Mouse (Mus musculus) midbrain, embryonic 11.5 days (tissue): ENCODE results near the gene Yju2. TPM values are rescaled to one million over a fixed set of nuclear protein-coding genes. Genes with fewer than 3 reads are reported as not detected.

Source experiments
- ATAC-seq: fragments of 200-750 bp; cut with Nextera tagmentation; 2 replicates; pipeline ENCODE4 v1.8.0; 2017; ENCODE audit warnings: moderate TSS enrichment, moderate library complexity; ENCODE audit not compliant: low FRiP score
- DNase-seq: peaks from one replicate; pipeline ENCODE4 v3.0.0; 2015; ENCODE audit warnings: low spot score; ENCODE audit errors: missing footprints
- H3K27ac ChIP-seq: fragments of 300-500 bp; sonication (generic); 2 replicates; pipeline ENCODE4 v1.5.1; 2014; ENCODE audit warnings: low read depth, low read length
- H3K27me3 ChIP-seq: fragments of 300-500 bp; sonication (generic); 2 replicates; pipeline ENCODE4 v1.6.1; 2014; ENCODE audit warnings: mild to moderate bottlenecking, low read length, moderate library complexity, mixed read lengths; ENCODE audit not compliant: control insufficient read depth, insufficient read depth
- H3K36me3 ChIP-seq: fragments of 300-500 bp; sonication (generic); 2 replicates; pipeline ENCODE4 v1.6.1; 2014; ENCODE audit warnings: mild to moderate bottlenecking, low read length, moderate library complexity, mixed read lengths; ENCODE audit not compliant: control insufficient read depth, insufficient read depth
- H3K4me1 ChIP-seq: fragments of 300-500 bp; sonication (generic); 2 replicates; pipeline ENCODE4 v1.6.1; 2014; ENCODE audit warnings: low read length; ENCODE audit not compliant: control insufficient read depth, insufficient read depth
- H3K4me2 ChIP-seq: fragments of 300-500 bp; sonication (generic); 2 replicates; pipeline ENCODE4 v1.6.1; 2014; ENCODE audit warnings: mild to moderate bottlenecking, moderate library complexity
- H3K4me3 ChIP-seq: fragments of 300-500 bp; sonication (generic); 2 replicates; pipeline ENCODE4 v1.5.1; 2014; ENCODE audit warnings: low read depth, low read length
- H3K9ac ChIP-seq: fragments of 300-500 bp; sonication (generic); 2 replicates; pipeline ENCODE4 v1.6.1; 2014; ENCODE audit warnings: low read length
- H3K9me3 ChIP-seq: fragments of 300-500 bp; sonication (generic); 2 replicates; pipeline ENCODE4 v1.6.1; 2016; ENCODE audit warnings: low read length; ENCODE audit not compliant: control insufficient read depth
- WGBS: fragments of 180-500 bp; shearing (Covaris S2); extraction: QIAGEN DNeasy Blood & Tissue Kit; methylation state at CpG from one replicate; pipeline ENCODE4 v1.1.7; 2014; 5-methylcytosine and 5-hydroxymethylcytosine counted together
- polyA plus RNA-seq: library from polyadenylated mRNA; unstranded; fragments of >200 nt; fragmentation: Nextera tagmentation; extraction: Ambion mirVana; gene quantifications from 2 replicates; pipeline ENCODE4 v1.2.1, GENCODE M21; 2014

Gene Yju2
- polyA plus RNA-seq, 1 experiment from 2014 or later, result 24.4 TPM

GRCm38 (mm10) chr17:55949400-55949799 is 9.5 kb upstream of the Yju2 start, which contains the start of gene Zfp119b:
Gene Zfp119b (minus strand): TSS chr17:55949500.
- H3K9me3 ChIP-seq, result no peaks in the 10 kb centered on the region
- no peak within 1 kb of the TSS for H3K9ac ChIP-seq
- 88% methylated on average over 2 of the region's 2 CpGs for WGBS
- DNase-seq (no peak), ATAC-seq (no peak)
- no peak within 1 kb of the TSS for H3K27ac ChIP-seq
- H3K4me3 ChIP-seq, result no peak within 1 kb of the TSS
- H3K4me1 ChIP-seq, result peaks cover 4% of the 10 kb centered on the region; the same call in 1 of the 2 replicates
- no peaks in the 10 kb centered on the region for H3K27me3 ChIP-seq
- H3K4me2 ChIP-seq, result no peak within 1 kb of the TSS
- no peaks in the 10 kb centered on the region for H3K36me3 ChIP-seq

DNA sequence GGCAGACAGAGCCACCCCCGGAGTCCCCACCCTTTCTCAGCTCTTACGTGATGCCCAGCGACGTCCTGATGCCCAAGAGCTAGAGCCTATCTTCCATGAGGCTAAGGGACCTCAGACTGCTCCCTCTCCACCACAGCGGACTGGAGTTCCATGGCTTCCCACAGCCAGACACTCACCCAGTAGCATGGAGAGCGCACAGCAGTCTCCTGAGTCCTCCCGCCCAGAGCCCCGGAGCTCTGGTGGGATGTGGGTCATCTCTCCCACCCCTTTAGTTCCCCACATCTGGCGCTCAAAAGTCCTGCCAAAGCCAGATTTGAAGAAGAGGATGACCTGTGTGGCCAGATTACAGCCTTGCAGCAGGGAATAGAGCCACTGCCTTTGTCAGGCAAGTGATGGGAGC is 8.3 kb upstream of the Yju2 start:
- ATAC-seq (no peak), DNase-seq (no peak)
- H3K27me3 ChIP-seq, result no peaks in the 10 kb centered on the region
- no peak overlapping the region for H3K27ac ChIP-seq
- no peak overlapping the region for H3K4me2 ChIP-seq
- H3K4me1 ChIP-seq, result peaks cover 2% of the 10 kb centered on the region; the same call in 1 of the 2 replicates
- no peak overlapping the region for H3K4me3 ChIP-seq
- WGBS, result 78% methylated on average over 9 of the region's 9 CpGs
- no peaks in the 10 kb centered on the region for H3K36me3 ChIP-seq
- no peak overlapping the region for H3K9ac ChIP-seq
- no peaks in the 10 kb centered on the region for H3K9me3 ChIP-seq

DNA sequence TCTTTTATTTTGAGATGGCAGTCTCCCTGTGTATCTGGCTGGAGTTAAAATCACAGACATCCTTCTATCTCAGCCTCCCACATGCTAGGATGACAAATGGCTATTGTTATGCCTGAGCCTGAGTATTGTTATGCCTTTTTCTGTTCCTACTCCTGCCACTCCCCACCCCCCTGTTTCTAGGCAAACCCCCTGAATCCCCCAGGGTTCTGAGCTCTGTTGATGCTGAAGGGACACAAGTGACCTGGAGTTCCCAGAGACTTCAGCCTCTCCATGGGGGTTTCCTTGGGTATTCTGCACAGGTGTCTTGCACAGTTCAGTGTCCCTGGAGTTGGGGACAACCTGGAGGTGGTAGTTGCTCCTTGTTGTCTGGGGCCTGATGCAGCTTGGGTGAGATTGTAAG is 6.9 kb upstream of the Yju2 start:
- no peak for DNase-seq
- Histone ChIP-seq H3K36me3 (no peaks in the 10 kb centered on the region), H3K4me1 (peaks cover 6% of the 10 kb centered on the region), H3K4me2 (no peak overlapping the region), H3K9ac (no peak overlapping the region), H3K9me3 (no peaks in the 10 kb centered on the region), H3K27ac (no peak overlapping the region), H3K4me3 (no peak overlapping the region), H3K27me3 (no peaks in the 10 kb centered on the region)
- ATAC-seq, result no peak

DNA sequence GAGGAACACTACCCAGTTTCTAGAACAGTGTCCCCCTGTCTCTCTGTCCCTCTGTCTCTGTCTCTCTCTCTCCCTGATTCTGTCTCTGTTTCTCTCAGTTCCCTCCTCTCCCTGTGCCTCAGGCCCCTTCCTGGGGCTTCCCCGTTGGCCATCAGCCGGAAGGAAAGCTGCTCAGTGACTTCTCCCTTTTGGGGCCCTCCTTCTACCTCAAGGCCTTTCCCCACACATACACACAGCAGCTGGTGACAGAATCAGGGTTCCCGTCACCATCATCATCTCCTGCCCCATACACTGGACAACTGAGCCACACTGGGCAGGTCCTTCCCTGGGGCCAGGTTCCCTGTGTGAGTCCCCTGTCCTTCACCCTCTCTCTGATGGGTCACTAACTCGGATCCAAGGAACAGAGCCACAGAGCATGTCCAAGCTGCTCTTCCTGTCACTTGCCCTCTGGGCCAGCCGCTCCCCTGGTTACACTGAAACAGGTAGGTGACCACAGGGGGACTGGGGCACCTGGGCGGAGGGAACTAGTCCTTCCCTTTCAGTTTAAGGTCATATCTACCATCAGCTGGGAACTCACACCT is 6.4 kb upstream of the Yju2 start, which contains the start of gene Ebi3:
TSS of gene Ebi3 (plus strand) at position 194 of the 581 bp plus-strand sequence.
- DNase-seq (no peak), ATAC-seq (no peak)
- H3K4me2 ChIP-seq, result no peak within 1 kb of the TSS
- no peaks in the 10 kb centered on the region for H3K9me3 ChIP-seq
- H3K9ac ChIP-seq, result no peak within 1 kb of the TSS
- 74% methylated on average over 6 of the region's 6 CpGs for WGBS
- no peaks in the 10 kb centered on the region for H3K36me3 ChIP-seq
- no peak within 1 kb of the TSS for H3K4me3 ChIP-seq
- H3K27ac ChIP-seq, result no peak within 1 kb of the TSS
- H3K27me3 ChIP-seq, result no peaks in the 10 kb centered on the region
- peaks cover 10% of the 10 kb centered on the region for H3K4me1 ChIP-seq

- ATAC-seq, result no peak
- no peak overlapping the region for H3K4me2 ChIP-seq
- H3K4me1 ChIP-seq, result peaks cover 15% of the 10 kb centered on the region
- H3K4me3 ChIP-seq, result no peak overlapping the region
- no peaks in the 10 kb centered on the region for H3K27me3 ChIP-seq
- no peaks in the 10 kb centered on the region for H3K36me3 ChIP-seq
- DNase-seq, result no peak
- WGBS, result 78% methylated on average over 6 of the region's 6 CpGs
- H3K9me3 ChIP-seq, result no peaks in the 10 kb centered on the region
- no peak overlapping the region for H3K27ac ChIP-seq
- H3K9ac ChIP-seq, result no peak overlapping the region
Measured at GRCm38 (mm10) chr17:55953751-55954150, 5.1 kb upstream of the Yju2 start.

DNA sequence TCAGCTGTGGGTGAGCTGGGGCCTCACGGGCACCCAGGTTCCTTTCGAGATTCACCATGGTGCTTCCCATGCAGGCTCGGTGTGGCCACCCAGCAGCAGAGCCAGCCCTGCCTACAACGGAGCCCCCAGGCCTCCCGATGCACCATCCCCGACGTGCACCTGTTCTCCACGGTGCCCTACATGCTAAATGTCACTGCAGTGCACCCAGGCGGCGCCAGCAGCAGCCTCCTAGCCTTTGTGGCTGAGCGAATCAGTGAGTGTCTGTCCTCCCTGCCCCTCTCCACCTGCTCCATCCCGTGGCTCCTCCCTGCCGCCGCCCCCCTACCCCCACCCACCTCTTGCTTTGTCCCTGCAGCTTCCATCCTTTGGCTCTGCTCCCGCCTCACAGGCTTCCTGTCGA is 4.7 kb upstream of the Yju2 start:
- Histone ChIP-seq H3K36me3 (no peaks in the 10 kb centered on the region), H3K4me1 (peaks cover 15% of the 10 kb centered on the region), H3K9me3 (no peaks in the 10 kb centered on the region), H3K4me2 (no peak overlapping the region), H3K4me3 (no peak overlapping the region), H3K9ac (no peak overlapping the region), H3K27me3 (no peaks in the 10 kb centered on the region), H3K27ac (no peak overlapping the region)
- no peak for ATAC-seq
- DNase-seq, result no peak
- 41% methylated on average over 16 of the region's 16 CpGs for WGBS

- no peaks in the 10 kb centered on the region for H3K9me3 ChIP-seq
- H3K27ac ChIP-seq, result no peak overlapping the region
- H3K36me3 ChIP-seq, result no peaks in the 10 kb centered on the region
- peak; percentile 29 for ATAC-seq
- peak overlapping the region; percentile 52 for H3K9ac ChIP-seq
- DNase-seq, result peak; percentile 93
- peak overlapping the region; percentile 43 for H3K4me3 ChIP-seq
- H3K27me3 ChIP-seq, result no peaks in the 10 kb centered on the region
- peaks cover 18% of the 10 kb centered on the region for H3K4me1 ChIP-seq
- peak overlapping the region; percentile 68 for H3K4me2 ChIP-seq
- WGBS, result under 1% methylated on average over 26 of the region's 26 CpGs
Measured at GRCm38 (mm10) chr17:55956129-55956528, 2.8 kb upstream of the Yju2 start.

- Histone ChIP-seq H3K27me3 (no peaks in the 10 kb centered on the region), H3K4me2 (peak overlapping the region; percentile 68), H3K36me3 (no peaks in the 10 kb centered on the region), H3K9me3 (no peaks in the 10 kb centered on the region), H3K9ac (peak overlapping the region; percentile 52; the same call in 1 of the 2 replicates), H3K27ac (no peak overlapping the region), H3K4me3 (peak overlapping the region; percentile 43), H3K4me1 (peaks cover 18% of the 10 kb centered on the region)
- ATAC-seq (no peak), DNase-seq (peak; percentile 89)
- 28% methylated on average over 6 of the region's 6 CpGs for WGBS
Measured at GRCm38 (mm10) chr17:55956591-55956990, 2.3 kb upstream of the Yju2 start.

DNA sequence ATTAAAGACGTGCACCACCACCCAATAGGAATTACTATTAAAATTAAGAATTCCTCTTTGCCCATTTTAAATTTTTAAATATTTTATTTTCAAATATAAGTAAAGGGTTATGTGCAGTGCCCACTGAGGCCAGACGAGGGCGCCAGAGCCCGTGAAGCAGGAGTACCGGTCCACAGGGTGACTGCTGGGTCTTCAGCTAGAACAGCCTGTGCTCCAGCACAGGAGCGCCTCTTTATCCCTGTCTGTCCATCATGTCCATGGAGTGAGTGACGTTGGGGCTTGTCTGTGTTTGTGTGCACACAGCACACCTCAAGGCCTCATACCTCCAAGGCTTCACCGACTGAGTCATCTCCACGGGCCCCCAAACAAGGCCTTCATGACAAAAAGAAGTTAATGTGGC is 1.7 kb upstream of the Yju2 start:
- Histone ChIP-seq H3K9me3 (no peaks in the 10 kb centered on the region), H3K4me1 (peaks cover 18% of the 10 kb centered on the region), H3K36me3 (no peaks in the 10 kb centered on the region), H3K27ac (no peak overlapping the region), H3K4me2 (peak overlapping the region; percentile 68), H3K27me3 (no peaks in the 10 kb centered on the region), H3K9ac (peak overlapping the region; percentile 36; the same call in 1 of the 2 replicates), H3K4me3 (no peak overlapping the region)
- peak; percentile 56 for ATAC-seq
- 14% methylated on average over 9 of the region's 9 CpGs for WGBS
- DNase-seq, result peak; percentile 97
